Mouse (Mus musculus): Measurements from ENCODE around the gene Paqr8. TPM values are rescaled to one million over a fixed set of nuclear protein-coding genes. Genes with fewer than 3 reads are reported as not detected.

Paqr8 gene
- polyA plus RNA-seq (2015; fragmentation: Nextera tagmentation; extraction: Ambion mirVana) = 10.5 and 12.1 TPM in 2 replicates

GRCm38 (mm10) chr1:20890404-20890921 lies at the start of gene Paqr8:
Gene Paqr8, plus strand, starts transcription at chr1:20890606.
- Histone ChIP-seq H3K4me3 (ENCODE audit: low read depth, low read length) (peak within 1 kb of the TSS; percentile 74), H3K27ac (replicated peaks) (peak within 1 kb of the TSS; percentile 91), H3K4me1 (replicated peaks; ENCODE audit: control insufficient read depth, insufficient read depth) (no peaks in the 10 kb centered on the region; the same call in 1 of the 2 replicates), H3K4me2 (replicated peaks; ENCODE audit: low read depth) (peak within 1 kb of the TSS; percentile 85), H3K27me3 (ENCODE audit: control insufficient read depth, insufficient read depth, low read length) (no peaks in the 10 kb centered on the region), H3K36me3 (ENCODE audit: control insufficient read depth, insufficient read depth, low read length) (no peaks in the 10 kb centered on the region), H3K9me3 (ENCODE audit: control insufficient read depth, low read length) (no peaks in the 10 kb centered on the region), H3K9ac (ENCODE audit: low read length) (peak within 1 kb of the TSS; percentile 72)
- no peak for TF ChIP-seq CTCF (IDR thresholded peaks at IDR 0.05; ENCODE audit: low read depth)
- no peak for TF ChIP-seq EP300 (optimal IDR thresholded peaks at IDR 0.05)
- DNase-seq (ENCODE audit: low spot score) = peak; percentile 93
- under 1% methylated on average over 35 of the region's 37 CpGs for WGBS
- ATAC-seq (ENCODE audit: low FRiP score, low TSS enrichment) = peak; percentile 98

- H3K4me2 ChIP-seq (replicated peaks; ENCODE audit: low read depth) = no peak overlapping the region
- H3K4me1 ChIP-seq (replicated peaks; ENCODE audit: control insufficient read depth, insufficient read depth) = peaks cover under 1% of the 10 kb centered on the region; the same call in 1 of the 2 replicates
- DNase-seq (ENCODE audit: low spot score) (no peak), ATAC-seq (ENCODE audit: low FRiP score, low TSS enrichment) (peak; percentile 86)
- H3K27me3 ChIP-seq (ENCODE audit: control insufficient read depth, insufficient read depth, low read length) = no peaks in the 10 kb centered on the region
- TF ChIP-seq EP300 (optimal IDR thresholded peaks at IDR 0.05) = no peak
- no peak for TF ChIP-seq CTCF (IDR thresholded peaks at IDR 0.05; ENCODE audit: low read depth)
- no peak overlapping the region for H3K9ac ChIP-seq (ENCODE audit: low read length)
- 70% methylated on average over 7 of the region's 7 CpGs for WGBS
- peak overlapping the region; percentile 63; the same call in 1 of the 2 replicates for H3K27ac ChIP-seq (replicated peaks)
- H3K9me3 ChIP-seq (ENCODE audit: control insufficient read depth, low read length) = no peaks in the 10 kb centered on the region
- no peak overlapping the region for H3K4me3 ChIP-seq (ENCODE audit: low read depth, low read length)
- no peaks in the 10 kb centered on the region for H3K36me3 ChIP-seq (ENCODE audit: control insufficient read depth, insufficient read depth, low read length)
Observed at GRCm38 (mm10) chr1:20856924-20857902, 33.2 kb upstream of the Paqr8 start.

GRCm38 (mm10) chr1:20860775-20861174 lies 29.6 kb upstream of the Paqr8 start:
- no peaks in the 10 kb centered on the region for H3K9me3 ChIP-seq (ENCODE audit: control insufficient read depth, low read length)
- H3K4me3 ChIP-seq (ENCODE audit: low read depth, low read length) = no peak overlapping the region
- H3K4me2 ChIP-seq (replicated peaks; ENCODE audit: low read depth) = no peak overlapping the region
- H3K27me3 ChIP-seq (ENCODE audit: control insufficient read depth, insufficient read depth, low read length) = no peaks in the 10 kb centered on the region
- ATAC-seq (ENCODE audit: low FRiP score, low TSS enrichment) (no peak), DNase-seq (ENCODE audit: low spot score) (no peak)
- WGBS = 46% methylated on average over 3 of the region's 3 CpGs
- no peaks in the 10 kb centered on the region for H3K36me3 ChIP-seq (ENCODE audit: control insufficient read depth, insufficient read depth, low read length)
- H3K27ac ChIP-seq (replicated peaks) = no peak overlapping the region
- no peak overlapping the region for H3K9ac ChIP-seq (ENCODE audit: low read length)
- TF ChIP-seq EP300 (optimal IDR thresholded peaks at IDR 0.05) (no peak), CTCF (IDR thresholded peaks at IDR 0.05; ENCODE audit: low read depth) (no peak)
- peaks cover 3% of the 10 kb centered on the region; the same call in 1 of the 2 replicates for H3K4me1 ChIP-seq (replicated peaks; ENCODE audit: control insufficient read depth, insufficient read depth)

GRCm38 (mm10) chr1:20861865-20862264 lies 28.5 kb upstream of the Paqr8 start:
- H3K36me3 ChIP-seq (ENCODE audit: control insufficient read depth, insufficient read depth, low read length) = no peaks in the 10 kb centered on the region
- no peak overlapping the region for H3K9ac ChIP-seq (ENCODE audit: low read length)
- peaks cover 3% of the 10 kb centered on the region; the same call in 1 of the 2 replicates for H3K4me1 ChIP-seq (replicated peaks; ENCODE audit: control insufficient read depth, insufficient read depth)
- DNase-seq (ENCODE audit: low spot score) (no peak), ATAC-seq (ENCODE audit: low FRiP score, low TSS enrichment) (no peak)
- H3K27ac ChIP-seq (replicated peaks) = no peak overlapping the region; the same call in 1 of the 2 replicates
- no peaks in the 10 kb centered on the region for H3K9me3 ChIP-seq (ENCODE audit: control insufficient read depth, low read length)
- no peak overlapping the region for H3K4me3 ChIP-seq (ENCODE audit: low read depth, low read length)
- TF ChIP-seq EP300 (optimal IDR thresholded peaks at IDR 0.05) (no peak), CTCF (IDR thresholded peaks at IDR 0.05; ENCODE audit: low read depth) (no peak)
- no peaks in the 10 kb centered on the region for H3K27me3 ChIP-seq (ENCODE audit: control insufficient read depth, insufficient read depth, low read length)
- 70% methylated on average over 3 of the region's 3 CpGs for WGBS
- H3K4me2 ChIP-seq (replicated peaks; ENCODE audit: low read depth) = no peak overlapping the region

DNA sequence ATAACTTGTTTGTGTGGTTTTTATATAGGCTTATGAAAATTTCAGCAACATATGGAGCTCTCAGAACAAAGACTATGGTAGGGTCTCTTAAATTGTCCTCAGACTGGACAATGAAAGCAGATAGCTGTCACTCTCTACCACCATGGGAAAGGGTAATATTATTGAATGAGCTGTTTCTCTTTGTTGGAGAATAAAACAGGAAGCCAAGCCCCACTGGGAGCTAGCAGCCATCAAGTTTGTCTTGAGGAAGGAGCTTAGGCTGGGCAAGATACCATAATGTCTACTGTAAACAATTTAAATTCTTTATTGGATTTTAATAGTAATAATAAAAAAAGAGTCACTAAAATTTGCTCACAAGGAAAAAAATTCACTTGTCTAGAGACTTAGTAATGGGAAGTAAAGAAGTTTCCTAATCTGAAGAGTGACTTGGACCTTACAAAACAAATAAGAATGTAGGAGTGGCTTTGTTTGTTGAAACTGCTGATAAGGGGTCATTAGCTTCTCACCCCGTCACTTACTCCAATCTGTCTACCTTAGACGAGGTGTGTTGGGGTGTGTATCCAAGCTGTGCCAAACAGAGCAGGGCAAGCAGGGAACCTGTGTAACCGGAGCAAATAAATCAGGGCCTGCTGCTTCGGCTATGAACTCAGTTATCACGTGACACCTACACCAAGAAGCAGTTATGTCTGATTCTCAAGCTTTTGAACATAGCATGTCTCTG lies 26.8 kb upstream of the Paqr8 start:
- 44% methylated on average over 5 of the region's 5 CpGs for WGBS
- H3K27me3 ChIP-seq (ENCODE audit: control insufficient read depth, insufficient read depth, low read length) = no peaks in the 10 kb centered on the region
- DNase-seq (ENCODE audit: low spot score) (peak; percentile 80), ATAC-seq (ENCODE audit: low FRiP score, low TSS enrichment) (peak; percentile 99)
- peaks cover 3% of the 10 kb centered on the region; the same call in 1 of the 2 replicates for H3K4me1 ChIP-seq (replicated peaks; ENCODE audit: control insufficient read depth, insufficient read depth)
- peak overlapping the region; percentile 76 for H3K27ac ChIP-seq (replicated peaks)
- H3K36me3 ChIP-seq (ENCODE audit: control insufficient read depth, insufficient read depth, low read length) = no peaks in the 10 kb centered on the region
- TF ChIP-seq CTCF (IDR thresholded peaks at IDR 0.05; ENCODE audit: low read depth) (no peak), EP300 (optimal IDR thresholded peaks at IDR 0.05) (no peak)
- H3K4me3 ChIP-seq (ENCODE audit: low read depth, low read length) = no peak overlapping the region
- no peak overlapping the region for H3K9ac ChIP-seq (ENCODE audit: low read length)
- H3K4me2 ChIP-seq (replicated peaks; ENCODE audit: low read depth) = no peak overlapping the region
- no peaks in the 10 kb centered on the region for H3K9me3 ChIP-seq (ENCODE audit: control insufficient read depth, low read length)

Measured in stomach, postnatal 0 days (tissue).